Mouse (Mus musculus) thymus, adult 2 months (tissue): ENCODE measurements around the gene Psmd14.

Experiments
- CTCF ChIP-seq: fragments of 200-500 bp; IDR thresholded peaks from 2 replicates; pipeline ENCODE4 v1.5.1; 2012; ENCODE audit warnings: mild to moderate bottlenecking, control low read depth, low read length, moderate library complexity, borderline replicate concordance; ENCODE audit not compliant: control insufficient read depth, poor library complexity, insufficient read depth; ENCODE audit errors: extremely low read depth
- POLR2A ChIP-seq: fragments of 200-500 bp; IDR thresholded peaks from 2 replicates; pipeline ENCODE4 v1.6.1; 2012; ENCODE audit warnings: mild to moderate bottlenecking, low read length, control low read depth, moderate library complexity; ENCODE audit not compliant: control insufficient read depth, poor library complexity, insufficient read depth; ENCODE audit errors: extremely low read depth

DNA sequence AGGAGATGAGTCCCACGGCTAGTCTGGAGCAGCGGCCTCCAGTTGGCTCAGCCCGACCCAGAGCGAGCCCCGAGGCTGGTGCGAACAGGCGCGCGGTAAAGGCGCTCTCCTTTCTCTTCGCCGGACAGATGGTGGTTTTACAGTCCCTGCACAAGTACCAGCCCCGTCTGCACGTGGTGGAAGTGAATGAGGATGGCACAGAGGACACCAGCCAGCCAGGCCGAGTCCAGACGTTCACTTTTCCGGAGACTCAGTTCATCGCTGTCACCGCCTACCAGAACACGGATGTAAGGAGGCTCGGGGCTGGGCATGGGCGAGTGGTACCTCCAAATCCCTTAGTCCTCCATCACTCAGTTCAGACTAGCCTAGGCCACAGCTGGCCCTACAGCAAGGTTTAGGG is 95.7 kb downstream of the Psmd14 start:
- TF ChIP-seq CTCF = no peak
- no peak for TF ChIP-seq POLR2A
